Mouse (Mus musculus) megakaryocyte, embryonic 14.5 days (primary cell): ENCODE results near the gene Kifc1.

Source experiments
- FLI1 ChIP-seq: IDR thresholded peaks from 2 replicates; pipeline ENCODE4 v1.6.1; 2012; ENCODE audit warnings: low read length, inconsistent platforms, mixed read lengths
- GATA1 ChIP-seq: IDR thresholded peaks from 3 replicates; pipeline ENCODE4 v1.6.1; 2012; ENCODE audit warnings: mixed read lengths, low read length, inconsistent platforms, borderline replicate concordance

- no peak for TF ChIP-seq GATA1
- no peak for TF ChIP-seq FLI1
Measured at GRCm38 (mm10) chr17:33897114-33897794, 6.8 kb upstream of the Kifc1 start.
